ENCODE assay signal across 20 mouse cellular contexts in genomic region chr3:98547641-98548040, GRCm38 (mm10). TPM values are rescaled to one million over a fixed set of nuclear protein-coding genes. Genes with fewer than 3 reads are reported as not detected.
DNase-seq lines count a peak whose midpoint lies in the region; ATAC-seq and TF ChIP-seq lines count a peak whose summit lies in the region.
"Not testable (repeated sequence)": the region's sequence is repeated elsewhere in the genome, so short reads cannot be mapped to it uniquely, and the experiment has no call there.
"Had no signal": no experiment of that assay in that cellular context is flagged by ENCODE, and none has a peak within 500 bp of the region (broad histone marks: within the 10 kb centered on the region; RNA-seq: fewer than 3 reads in every experiment).

No protein-coding gene starts in this region.

- not testable (repeated sequence) for H3K4me1 ChIP-seq in kidney, embryonic 14.5 days (ENCODE audit: control insufficient read depth, insufficient read depth, low read length); kidney, embryonic 15.5 days; kidney, embryonic 16.5 days (ENCODE audit: insufficient read depth, low read length); kidney, postnatal 0 days (replicated peaks; ENCODE audit: insufficient read depth, low read length)

- H3K36me3 ChIP-seq in kidney, embryonic 14.5 days (ENCODE audit: control insufficient read depth, insufficient read depth, low read length); kidney, embryonic 15.5 days; kidney, embryonic 16.5 days (ENCODE audit: insufficient read depth, low read length); kidney, postnatal 0 days (ENCODE audit: insufficient read depth, low read length): not testable (repeated sequence)

- H3K9me3 ChIP-seq in kidney, embryonic 14.5 days (ENCODE audit: control insufficient read depth, low read length); kidney, embryonic 15.5 days (replicated peaks); kidney, embryonic 16.5 days (ENCODE audit: low read length); kidney, postnatal 0 days (replicated peaks; ENCODE audit: low read length): not testable (repeated sequence)

- ATAC-seq in kidney, embryonic 14.5 days (ENCODE audit: low FRiP score, low TSS enrichment): peak; percentile 82
- ATAC-seq in kidney, embryonic 15.5 days (replicated peaks; ENCODE audit: low FRiP score): peak; percentile 87
- peak; percentile 91 for ATAC-seq in kidney, embryonic 16.5 days (ENCODE audit: low FRiP score, low TSS enrichment)
- ATAC-seq in kidney, postnatal 0 days (replicated peaks; ENCODE audit: low FRiP score, low read depth): peak; percentile 62
- 0 out of 2 replicates have a peak, but pooled peaks have one; percentile 6 for ATAC-seq in neutrophil, adult 5-6 weeks (ENCODE audit: extremely low read depth, insufficient number of reproducible peaks, low FRiP score, poor library complexity, severe bottlenecking)

- not testable (repeated sequence) for H3K27ac ChIP-seq in kidney, embryonic 14.5 days (ENCODE audit: low read depth, low read length); kidney, embryonic 15.5 days; kidney, embryonic 16.5 days (ENCODE audit: low read length); kidney, postnatal 0 days

- not testable (repeated sequence) for H3K4me2 ChIP-seq in kidney, embryonic 14.5 days (replicated peaks; ENCODE audit: low read depth, low read length); kidney, embryonic 15.5 days; kidney, embryonic 16.5 days (replicated peaks; ENCODE audit: low read depth, low read length); kidney, postnatal 0 days (ENCODE audit: low read length)

- TF ChIP-seq CTCF in kidney, postnatal 0 days (IDR thresholded peaks at IDR 0.05; ENCODE audit: low read depth): not testable (repeated sequence)

- DNase-seq in kidney, postnatal 0 days (ENCODE audit: low spot score): not testable (repeated sequence)

- H3K4me3 ChIP-seq in kidney, embryonic 14.5 days (ENCODE audit: low read length); kidney, embryonic 15.5 days (replicated peaks); kidney, embryonic 16.5 days (ENCODE audit: low read length); kidney, postnatal 0 days (replicated peaks; ENCODE audit: low read depth, low read length): not testable (repeated sequence)

- H3K9ac ChIP-seq in kidney, embryonic 14.5 days (ENCODE audit: low read depth, low read length); kidney, embryonic 15.5 days; kidney, embryonic 16.5 days (replicated peaks; ENCODE audit: low read length); kidney, postnatal 0 days (ENCODE audit: low read depth, low read length): not testable (repeated sequence)

- H3K27me3 ChIP-seq in kidney, embryonic 14.5 days (ENCODE audit: control insufficient read depth, insufficient read depth, low read length); kidney, embryonic 15.5 days; kidney, embryonic 16.5 days (ENCODE audit: insufficient read depth, low read length); kidney, postnatal 0 days (ENCODE audit: insufficient read depth, low read length): not testable (repeated sequence)

RNA-seq across cellular contexts. Expression of gene Hsd3b4, which starts 37.3 kb away (rescaled TPM):
- polyA plus RNA-seq in kidney, embryonic 14.5 days (2014; fragmentation: Nextera tagmentation; extraction: Ambion mirVana): 7.7 and 9.1 TPM in 2 replicates
- polyA plus RNA-seq in kidney, embryonic 15.5 days (2015; fragmentation: Nextera tagmentation; extraction: Ambion mirVana): 30.2 and 36.1 TPM in 2 replicates
- 64.3 and 64.9 TPM in 2 replicates for polyA plus RNA-seq in kidney, embryonic 16.5 days (2015; fragmentation: Nextera tagmentation; extraction: Ambion mirVana)
- polyA plus RNA-seq in kidney, postnatal 0 days (2015; fragmentation: Nextera tagmentation; extraction: Ambion mirVana): 128 and 142 TPM in 2 replicates
- not detected in 2 replicates for total RNA-seq in neutrophil, adult 5-6 weeks (2017)
- total RNA-seq: adrenal gland, adult 18-20 months; adrenal gland, adult 2 months; adrenal gland, adult 8-10 months; adrenal gland, postnatal 10 days; adrenal gland, postnatal 14 days; adrenal gland, postnatal 25 days; adrenal gland, postnatal 36 days; CH12.LX; ES-E14; MEL had no signal
- polyA plus RNA-seq: activated CD4-positive, CD25-positive, alpha-beta regulatory T cell, adult 4 months; adrenal gland, adult 2 months; brain, embryonic 14.5 days; C2C12; CD4-positive, CD25-positive, alpha-beta regulatory T cell, adult 4 months; G1E had no signal

RNA-seq across cellular contexts. Expression of gene Gm10681, which starts 41.0 kb away (rescaled TPM):
- polyA plus RNA-seq in kidney, embryonic 14.5 days (2014; fragmentation: Nextera tagmentation; extraction: Ambion mirVana): 7.7 and 16.8 TPM in 2 replicates
- 49.8 and 57.4 TPM in 2 replicates for polyA plus RNA-seq in kidney, embryonic 15.5 days (2015; fragmentation: Nextera tagmentation; extraction: Ambion mirVana)
- polyA plus RNA-seq in kidney, embryonic 16.5 days (2015; fragmentation: Nextera tagmentation; extraction: Ambion mirVana): 99.5 and 117 TPM in 2 replicates
- 199 and 226 TPM in 2 replicates for polyA plus RNA-seq in kidney, postnatal 0 days (2015; fragmentation: Nextera tagmentation; extraction: Ambion mirVana)
- not detected in 2 replicates for total RNA-seq in neutrophil, adult 5-6 weeks (2017)
- total RNA-seq: adrenal gland, adult 18-20 months; adrenal gland, adult 2 months; adrenal gland, adult 8-10 months; adrenal gland, postnatal 25 days; adrenal gland, postnatal 36 days; CH12.LX; ES-E14; MEL had no signal
- polyA plus RNA-seq: activated CD4-positive, CD25-positive, alpha-beta regulatory T cell, adult 4 months; adrenal gland, adult 2 months; brain, embryonic 14.5 days; C2C12; CD4-positive, CD25-positive, alpha-beta regulatory T cell, adult 4 months; G1E had no signal

Comparison
In these comparisons a context has a peak if more than half of its experiments do, and no peak if none do; other contexts are left out.
1. ATAC-seq: peak in every context shown above with its lines; median percentile 91 in kidney, embryonic 16.5 days; 87 in kidney, embryonic 15.5 days; 82 in kidney, embryonic 14.5 days; 62 in kidney, postnatal 0 days; 6 in neutrophil, adult 5-6 weeks.